Mouse (Mus musculus) forebrain, embryonic 16.5 days (tissue): ENCODE data around the gene Zfp872. TPM values are rescaled to one million over a fixed set of nuclear protein-coding genes. Genes with fewer than 3 reads are reported as not detected.
A peak's percentile ranks its signal among the peaks of the same experiment; 100 is the strongest.
"Not testable (repeated sequence)": the region's sequence is repeated elsewhere in the genome, so short reads cannot be mapped to it uniquely, and the experiment has no call there.

Experiments
- ATAC-seq: fragments of 200-750 bp; cut with Nextera tagmentation; 2 replicates; pipeline ENCODE4 v1.8.0; 2017; ENCODE audit warnings: mild to moderate bottlenecking, moderate library complexity
- H3K27ac ChIP-seq: fragments of 300-500 bp; sonication (generic); 2 replicates; pipeline ENCODE4 v1.5.1; 2014; ENCODE audit warnings: low read length, control low read depth
- H3K27me3 ChIP-seq: fragments of 300-500 bp; sonication (generic); replicated peaks from 2 replicates; pipeline ENCODE4 v1.6.1; 2014; ENCODE audit warnings: low read length; ENCODE audit not compliant: control insufficient read depth, insufficient read depth
- H3K36me3 ChIP-seq: fragments of 300-500 bp; sonication (generic); 2 replicates; pipeline ENCODE4 v1.6.1; 2014; ENCODE audit not compliant: control insufficient read depth, insufficient read depth
- H3K4me1 ChIP-seq: fragments of 300-500 bp; sonication (generic); replicated peaks from 2 replicates; pipeline ENCODE4 v1.6.1; 2014; ENCODE audit warnings: low read length; ENCODE audit not compliant: control insufficient read depth, insufficient read depth
- H3K4me2 ChIP-seq: fragments of 300-500 bp; sonication (generic); 2 replicates; pipeline ENCODE4 v1.6.1; 2014; ENCODE audit warnings: mild to moderate bottlenecking, low read length, control low read depth
- H3K4me3 ChIP-seq: fragments of 300-500 bp; sonication (generic); replicated peaks from 2 replicates; pipeline ENCODE4 v1.5.1; 2014; ENCODE audit warnings: mild to moderate bottlenecking, low read length, control low read depth
- H3K9ac ChIP-seq: fragments of 300-500 bp; sonication (generic); replicated peaks from 2 replicates; pipeline ENCODE4 v1.6.1; 2014; ENCODE audit warnings: low read depth, low read length, control low read depth
- H3K9me3 ChIP-seq: fragments of 300-500 bp; sonication (generic); 2 replicates; pipeline ENCODE4 v1.6.1; 2016; ENCODE audit warnings: low read length; ENCODE audit not compliant: control insufficient read depth
- WGBS: fragments of 180-500 bp; shearing (Covaris S2); extraction: QIAGEN DNeasy Blood & Tissue Kit; methylation state at CpG from one replicate; pipeline ENCODE4 v1.1.7; 2014; 5-methylcytosine and 5-hydroxymethylcytosine counted together
- polyA plus RNA-seq: library from polyadenylated mRNA; unstranded; fragments of >200 nt; fragmentation: Nextera tagmentation; extraction: Ambion mirVana; gene quantifications from 2 replicates; pipeline ENCODE4 v1.2.1, GENCODE M21; 2015

Zfp872 gene
- polyA plus RNA-seq, result 0.29 and 0.37 TPM in 2 replicates

- Histone ChIP-seq H3K4me2 (peak within 1 kb of the TSS; percentile 58), H3K36me3 (no peaks in the 10 kb centered on the region), H3K9ac (peak within 1 kb of the TSS; percentile 51), H3K27ac (no peak within 1 kb of the TSS), H3K9me3 (no peaks in the 10 kb centered on the region), H3K27me3 (no peaks in the 10 kb centered on the region), H3K4me1 (peaks cover 3% of the 10 kb centered on the region; the same call in 1 of the 2 replicates), H3K4me3 (peak within 1 kb of the TSS; percentile 44)
- WGBS, result 16% methylated on average over 43 of the region's 43 CpGs
- ATAC-seq, result peak; percentile 91
Measured at GRCm38 (mm10) chr9:22188025-22188611, at the start of gene Zfp872. TSS of gene Zfp872 (plus strand) at chr9:22188090.

- WGBS, result 14% methylated on average over 2 of the region's 2 CpGs
- Histone ChIP-seq H3K27me3 (no peaks in the 10 kb centered on the region), H3K36me3 (no peaks in the 10 kb centered on the region), H3K4me3 (no peak overlapping the region), H3K9me3 (no peaks in the 10 kb centered on the region), H3K9ac (no peak overlapping the region), H3K4me2 (no peak overlapping the region), H3K27ac (no peak overlapping the region), H3K4me1 (no peaks in the 10 kb centered on the region)
- no peak for ATAC-seq
Measured at GRCm38 (mm10) chr9:22138480-22138879, 49.4 kb upstream of the Zfp872 start.

GRCm38 (mm10) chr9:22139746-22140145 lies 48.1 kb upstream of the Zfp872 start:
- H3K36me3 ChIP-seq, result no peaks in the 10 kb centered on the region
- no peak overlapping the region for H3K4me2 ChIP-seq
- no peaks in the 10 kb centered on the region for H3K4me1 ChIP-seq
- no peak overlapping the region for H3K4me3 ChIP-seq
- no peak overlapping the region for H3K27ac ChIP-seq
- H3K27me3 ChIP-seq, result no peaks in the 10 kb centered on the region
- no peak for ATAC-seq
- H3K9me3 ChIP-seq, result no peaks in the 10 kb centered on the region
- WGBS, result 88% methylated on average over 5 of the region's 5 CpGs
- no peak overlapping the region for H3K9ac ChIP-seq

DNA sequence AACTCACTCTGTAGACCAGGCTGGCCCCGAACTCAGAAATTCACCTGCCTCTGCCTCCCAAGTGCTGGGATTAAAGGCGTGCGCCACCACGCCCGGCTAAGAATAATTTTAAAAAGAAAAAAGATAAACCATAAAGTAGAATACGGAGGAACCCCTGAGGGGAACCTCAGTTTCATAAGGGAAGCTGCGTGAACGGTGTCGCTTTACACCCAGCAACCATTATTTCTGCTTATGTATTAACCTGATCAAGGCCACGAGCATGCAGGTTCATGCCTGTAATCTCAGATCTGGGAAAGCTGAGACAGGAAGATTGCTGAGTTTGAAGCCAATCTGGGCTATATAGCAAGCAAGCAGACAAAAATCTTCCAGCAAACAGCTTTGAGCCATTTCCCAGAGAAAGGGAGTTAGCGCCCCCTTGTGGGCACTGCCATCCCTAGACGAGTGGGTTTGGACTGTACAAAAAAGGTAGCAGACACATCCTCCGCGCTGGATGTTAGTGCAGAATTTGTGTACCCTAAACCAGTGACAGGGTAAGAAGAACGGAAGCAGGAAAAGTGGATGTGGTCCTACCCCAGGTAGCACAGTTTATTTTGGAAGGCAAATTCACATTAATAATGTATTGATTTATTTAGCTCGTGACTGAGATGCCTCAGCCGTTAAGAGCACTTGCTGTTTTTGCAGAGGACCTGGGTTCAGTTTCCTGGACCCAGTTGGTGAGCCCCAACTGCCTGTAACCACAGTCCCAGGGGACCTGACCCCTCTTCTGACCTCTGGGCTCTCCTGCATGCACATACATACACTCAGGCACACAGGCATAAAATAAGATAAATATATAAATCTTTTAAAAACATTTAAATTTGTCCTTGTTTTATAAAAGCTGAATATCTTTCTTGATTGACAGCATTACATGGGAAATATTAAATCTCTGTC lies 44.5 kb upstream of the Zfp872 start:
- Histone ChIP-seq H3K27ac (no peak overlapping the region), H3K4me1 (no peaks in the 10 kb centered on the region), H3K9ac (no peak overlapping the region), H3K4me3 (no peak overlapping the region), H3K4me2 (no peak overlapping the region), H3K9me3 (no peaks in the 10 kb centered on the region), H3K36me3 (no peaks in the 10 kb centered on the region), H3K27me3 (no peaks in the 10 kb centered on the region)
- WGBS, result 52% methylated on average over 17 of the region's 17 CpGs
- peak; percentile 67 for ATAC-seq

GRCm38 (mm10) chr9:22144304-22144965 lies 43.5 kb upstream of the Zfp872 start:
- Histone ChIP-seq H3K4me3 (no peak overlapping the region), H3K4me2 (no peak overlapping the region), H3K4me1 (no peaks in the 10 kb centered on the region), H3K36me3 (no peaks in the 10 kb centered on the region), H3K9me3 (no peaks in the 10 kb centered on the region), H3K9ac (no peak overlapping the region), H3K27me3 (no peaks in the 10 kb centered on the region), H3K27ac (no peak overlapping the region)
- no peak for ATAC-seq
- 91% methylated on average over 6 of the region's 8 CpGs for WGBS

- Histone ChIP-seq H3K4me2 (no peak overlapping the region), H3K9me3 (no peaks in the 10 kb centered on the region), H3K4me3 (no peak overlapping the region), H3K9ac (no peak overlapping the region), H3K4me1 (no peaks in the 10 kb centered on the region), H3K36me3 (no peaks in the 10 kb centered on the region), H3K27me3 (no peaks in the 10 kb centered on the region), H3K27ac (no peak overlapping the region)
- WGBS, result 85% methylated on average over 20 of the region's 20 CpGs
- ATAC-seq, result no peak
Measured at GRCm38 (mm10) chr9:22149426-22150248, 38.3 kb upstream of the Zfp872 start.

DNA sequence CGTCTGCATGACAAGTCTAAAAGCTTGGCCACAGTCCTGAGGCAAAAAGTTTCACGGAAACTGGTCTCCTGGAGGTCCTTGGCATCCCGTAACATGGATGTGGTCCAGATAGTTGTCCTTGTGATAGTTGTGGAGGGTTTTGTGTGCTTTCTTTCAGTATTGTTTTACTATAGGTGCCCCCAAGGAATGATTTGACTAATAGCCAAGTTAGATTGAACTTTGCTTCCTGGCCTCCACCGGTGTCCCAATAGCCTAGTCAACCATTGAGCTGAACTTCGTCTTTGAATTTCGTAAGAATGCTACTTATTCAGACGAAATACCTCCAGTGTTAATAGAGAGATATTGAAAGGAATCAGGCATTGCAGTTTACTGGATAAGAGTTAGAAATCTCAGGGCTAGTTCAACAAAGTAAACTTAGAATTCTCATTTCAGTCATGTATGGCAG lies 37.6 kb upstream of the Zfp872 start:
- not testable (repeated sequence) for ATAC-seq, H3K9me3 ChIP-seq, H3K4me1 ChIP-seq, H3K27me3 ChIP-seq, H3K36me3 ChIP-seq, H3K4me3 ChIP-seq, H3K9ac ChIP-seq, H3K27ac ChIP-seq, H3K4me2 ChIP-seq
- WGBS, result 88% methylated on average over 7 of the region's 7 CpGs

- no peak overlapping the region for H3K4me2 ChIP-seq
- WGBS, result 87% methylated on average over 2 of the region's 2 CpGs
- H3K4me1 ChIP-seq, result peaks cover 2% of the 10 kb centered on the region; the same call in 1 of the 2 replicates
- no peaks in the 10 kb centered on the region for H3K36me3 ChIP-seq
- no peak overlapping the region for H3K4me3 ChIP-seq
- no peak for ATAC-seq
- H3K27ac ChIP-seq, result no peak overlapping the region
- H3K27me3 ChIP-seq, result no peaks in the 10 kb centered on the region
- no peak overlapping the region for H3K9ac ChIP-seq
- H3K9me3 ChIP-seq, result no peaks in the 10 kb centered on the region
Measured at GRCm38 (mm10) chr9:22150946-22151345, 36.9 kb upstream of the Zfp872 start.
